Mouse (Mus musculus): Measurements from ENCODE around the gene Mageb1.
"Not testable (repeated sequence)": the region's sequence is repeated elsewhere in the genome, so short reads cannot be mapped to it uniquely, and the experiment has no call there.

Gene Mageb1

GRCm38 (mm10) chrX:92016233-92016632 is at the start of gene Mageb1:
TSS of gene Mageb1 (minus strand) at chrX:92016333.
- not testable (repeated sequence) for DNase-seq (ENCODE audit: low spot score in 2 of 2)

All from frontal cortex, postnatal 14 days (tissue).